Mouse (Mus musculus) thymus, adult 18-20 months (tissue): ENCODE results near the gene Arid2.
A peak's percentile ranks its signal among the peaks of the same experiment; 100 is the strongest.
"Not testable (repeated sequence)": the region's sequence is repeated elsewhere in the genome, so short reads cannot be mapped to it uniquely, and the experiment has no call there.

Source experiments
- DNase-seq, 2 experiments: peaks; one replicate each; pipeline ENCODE4 v3.0.0; 2022; ENCODE audit warnings: mixed read lengths in 2 of 2

Gene Arid2

GRCm38 (mm10) chr15:96287369-96287975 is at the start of gene Arid2:
TSS of gene Arid2 (plus strand) at chr15:96287518.
- DNase-seq: peak; percentile 49 to 67

GRCm38 (mm10) chr15:96238071-96238470 is 49.2 kb upstream of the Arid2 start:
- DNase-seq: no peak

- no peak for DNase-seq
Measured at GRCm38 (mm10) chr15:96244171-96244570, 43.1 kb upstream of the Arid2 start.

- DNase-seq: not testable (repeated sequence)
Measured at GRCm38 (mm10) chr15:96244715-96245114, 42.6 kb upstream of the Arid2 start.

- DNase-seq: no peak
Measured at GRCm38 (mm10) chr15:96253827-96254226, 33.5 kb upstream of the Arid2 start.

GRCm38 (mm10) chr15:96254356-96254755 is 33.0 kb upstream of the Arid2 start:
- no peak for DNase-seq

- peak; percentile 39 to 59 for DNase-seq
Measured at GRCm38 (mm10) chr15:96257781-96258180, 29.5 kb upstream of the Arid2 start.

- no peak for DNase-seq
Measured at GRCm38 (mm10) chr15:96264614-96265013, 22.7 kb upstream of the Arid2 start.

GRCm38 (mm10) chr15:96267933-96268332 is 19.4 kb upstream of the Arid2 start:
- DNase-seq: no peak

GRCm38 (mm10) chr15:96268610-96269009 is 18.7 kb upstream of the Arid2 start:
- DNase-seq: no peak

GRCm38 (mm10) chr15:96269402-96269801 is 17.9 kb upstream of the Arid2 start:
- no peak for DNase-seq

- DNase-seq: no peak
Measured at GRCm38 (mm10) chr15:96270272-96270880, 16.9 kb upstream of the Arid2 start.

GRCm38 (mm10) chr15:96272356-96272755 is 15.0 kb upstream of the Arid2 start:
- DNase-seq: no peak

GRCm38 (mm10) chr15:96274341-96274740 is 13.0 kb upstream of the Arid2 start:
- DNase-seq: no peak

GRCm38 (mm10) chr15:96275198-96275597 is 12.1 kb upstream of the Arid2 start:
- DNase-seq: no peak

- DNase-seq: no peak
Measured at GRCm38 (mm10) chr15:96275810-96276493, 11.4 kb upstream of the Arid2 start.

- DNase-seq: no peak
Measured at GRCm38 (mm10) chr15:96277061-96277460, 10.3 kb upstream of the Arid2 start.

- no peak for DNase-seq
Measured at GRCm38 (mm10) chr15:96281236-96281635, 6.1 kb upstream of the Arid2 start.

GRCm38 (mm10) chr15:96283141-96283540 is 4.2 kb upstream of the Arid2 start:
- no peak for DNase-seq

GRCm38 (mm10) chr15:96283920-96284431 is 3.3 kb upstream of the Arid2 start:
- DNase-seq: peak in 1 of 2 experiments; percentile 52

GRCm38 (mm10) chr15:96284711-96285322 is 2.5 kb upstream of the Arid2 start:
- DNase-seq: peak in 1 of 2 experiments; percentile 42

GRCm38 (mm10) chr15:96285323-96286014 is 1.8 kb upstream of the Arid2 start:
- DNase-seq: peak; percentile 62 to 71
